Mouse (Mus musculus) hindbrain, embryonic 11.5 days (tissue): ENCODE measurements around the gene Epas1. TPM values are rescaled to one million over a fixed set of nuclear protein-coding genes. Genes with fewer than 3 reads are reported as not detected.

Experiments used
- ATAC-seq: fragments of 200-750 bp; cut with Nextera tagmentation; 2 replicates; pipeline ENCODE4 v1.8.0; 2017; ENCODE audit warnings: mild to moderate bottlenecking, moderate TSS enrichment, moderate library complexity; ENCODE audit not compliant: low FRiP score
- DNase-seq: peaks from one replicate; pipeline ENCODE4 v3.0.0-alpha.2; 2015; ENCODE audit warnings: low spot score
- H3K27ac ChIP-seq: fragments of 300-500 bp; sonication (generic); 2 replicates; pipeline ENCODE4 v1.5.1; 2014; ENCODE audit warnings: mild to moderate bottlenecking, low read depth, low read length
- H3K27me3 ChIP-seq: fragments of 300-500 bp; sonication (generic); 2 replicates; pipeline ENCODE4 v1.6.1; 2014; ENCODE audit warnings: mild to moderate bottlenecking, low read length, moderate library complexity, mixed read lengths; ENCODE audit not compliant: control insufficient read depth, insufficient read depth
- H3K36me3 ChIP-seq: fragments of 300-500 bp; sonication (generic); 2 replicates; pipeline ENCODE4 v1.6.1; 2014; ENCODE audit warnings: mild to moderate bottlenecking, low read length, moderate library complexity, mixed read lengths; ENCODE audit not compliant: control insufficient read depth, insufficient read depth
- H3K4me1 ChIP-seq: fragments of 300-500 bp; sonication (generic); replicated peaks from 2 replicates; pipeline ENCODE4 v1.6.1; 2014; ENCODE audit warnings: low read length, mixed read lengths; ENCODE audit not compliant: control insufficient read depth, insufficient read depth
- H3K4me2 ChIP-seq: fragments of 300-500 bp; sonication (generic); replicated peaks from 2 replicates; pipeline ENCODE4 v1.6.1; 2014; ENCODE audit warnings: mild to moderate bottlenecking, low read depth, low read length
- H3K4me3 ChIP-seq: fragments of 300-500 bp; sonication (generic); 2 replicates; pipeline ENCODE4 v1.5.1; 2014; ENCODE audit warnings: low read depth, low read length
- H3K9ac ChIP-seq: fragments of 300-500 bp; sonication (generic); 2 replicates; pipeline ENCODE4 v1.6.1; 2014; ENCODE audit warnings: low read depth, low read length
- H3K9me3 ChIP-seq: fragments of 300-500 bp; sonication (generic); 2 replicates; pipeline ENCODE4 v1.6.1; 2016; ENCODE audit warnings: low read length; ENCODE audit not compliant: control insufficient read depth
- WGBS: fragments of 180-500 bp; shearing (Covaris S2); extraction: QIAGEN DNeasy Blood & Tissue Kit; methylation state at CpG from one replicate; pipeline ENCODE4 v1.1.7; 2014; 5-methylcytosine and 5-hydroxymethylcytosine counted together
- polyA plus RNA-seq: library from polyadenylated mRNA; unstranded; fragments of >200 nt; fragmentation: Nextera tagmentation; extraction: Ambion mirVana; gene quantifications from 2 replicates; pipeline ENCODE4 v1.2.1, GENCODE M21; 2014

Epas1 gene
- polyA plus RNA-seq, 1 experiment from 2014 or later, result 6.4 TPM

DNA sequence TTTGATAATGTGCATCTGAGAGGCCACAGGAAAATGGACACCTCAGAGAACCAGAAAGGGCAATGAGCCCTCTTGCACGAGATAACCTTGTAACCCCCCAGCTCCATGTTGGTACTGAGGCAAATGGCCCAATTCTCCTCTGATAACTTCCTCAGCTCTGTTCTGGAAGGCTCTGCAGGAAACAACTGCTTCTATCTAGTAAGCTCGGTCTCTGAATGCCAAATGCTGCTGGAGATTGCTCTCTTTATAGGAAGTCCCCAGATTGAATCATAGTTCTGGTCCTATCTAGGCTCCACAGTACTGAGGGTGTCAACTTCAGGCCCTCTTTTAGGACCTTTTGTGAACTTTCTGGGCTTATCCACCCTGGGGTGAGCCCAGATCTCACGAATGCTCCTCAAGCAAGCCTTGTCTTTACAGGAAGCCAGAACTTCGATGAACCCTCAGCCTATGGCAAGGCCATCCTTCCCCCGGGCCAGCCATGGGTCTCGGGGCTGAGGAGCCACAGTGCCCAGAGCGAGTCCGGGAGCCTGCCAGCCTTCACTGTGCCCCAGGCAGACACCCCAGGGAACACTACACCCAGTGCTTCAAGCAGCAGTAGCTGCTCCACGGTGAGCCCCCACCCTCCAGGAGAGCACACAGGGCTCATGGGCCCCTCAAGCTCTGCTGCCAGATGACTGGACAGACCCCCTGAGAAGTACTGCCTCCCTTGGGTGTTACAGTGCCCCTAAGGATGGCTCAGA is 71.8 kb downstream of the Epas1 start:
- no peak for DNase-seq

DNA sequence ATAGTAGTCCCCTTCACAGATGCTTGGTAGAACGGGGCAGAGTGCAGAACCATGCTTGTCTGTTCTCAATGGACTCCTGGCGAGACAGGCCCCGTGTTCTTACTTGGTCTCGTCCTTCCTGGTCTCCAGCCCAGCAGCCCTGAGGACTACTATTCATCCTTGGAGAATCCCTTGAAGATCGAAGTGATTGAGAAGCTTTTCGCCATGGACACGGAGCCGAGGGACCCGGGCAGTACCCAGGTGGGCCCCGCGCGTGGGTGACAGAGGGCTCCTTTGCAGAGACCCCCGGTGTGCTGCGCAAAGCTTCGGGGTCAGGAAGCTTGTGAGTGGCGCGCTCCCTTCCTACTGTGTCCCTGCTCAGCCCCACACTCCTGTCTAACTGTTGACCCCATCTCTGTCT is 72.9 kb downstream of the Epas1 start:
- no peaks in the 10 kb centered on the region for H3K4me1 ChIP-seq
- no peak overlapping the region for H3K9ac ChIP-seq
- ATAC-seq, result no peak
- no peaks in the 10 kb centered on the region for H3K36me3 ChIP-seq
- H3K4me2 ChIP-seq, result no peak overlapping the region
- 93% methylated on average over 17 of the region's 17 CpGs for WGBS
- H3K27me3 ChIP-seq, result no peaks in the 10 kb centered on the region
- H3K9me3 ChIP-seq, result no peaks in the 10 kb centered on the region
- no peak overlapping the region for H3K27ac ChIP-seq
- no peak overlapping the region for H3K4me3 ChIP-seq
- no peak for DNase-seq

More for the DNA sequence above, 71.8 kb downstream of the Epas1 start:
- no peak for ATAC-seq
- Histone ChIP-seq H3K4me3 (no peak overlapping the region), H3K36me3 (no peaks in the 10 kb centered on the region), H3K27me3 (no peaks in the 10 kb centered on the region), H3K9me3 (no peaks in the 10 kb centered on the region), H3K4me1 (no peaks in the 10 kb centered on the region), H3K27ac (no peak overlapping the region), H3K4me2 (no peak overlapping the region), H3K9ac (no peak overlapping the region)
- WGBS, result 83% methylated on average over 9 of the region's 9 CpGs

DNA sequence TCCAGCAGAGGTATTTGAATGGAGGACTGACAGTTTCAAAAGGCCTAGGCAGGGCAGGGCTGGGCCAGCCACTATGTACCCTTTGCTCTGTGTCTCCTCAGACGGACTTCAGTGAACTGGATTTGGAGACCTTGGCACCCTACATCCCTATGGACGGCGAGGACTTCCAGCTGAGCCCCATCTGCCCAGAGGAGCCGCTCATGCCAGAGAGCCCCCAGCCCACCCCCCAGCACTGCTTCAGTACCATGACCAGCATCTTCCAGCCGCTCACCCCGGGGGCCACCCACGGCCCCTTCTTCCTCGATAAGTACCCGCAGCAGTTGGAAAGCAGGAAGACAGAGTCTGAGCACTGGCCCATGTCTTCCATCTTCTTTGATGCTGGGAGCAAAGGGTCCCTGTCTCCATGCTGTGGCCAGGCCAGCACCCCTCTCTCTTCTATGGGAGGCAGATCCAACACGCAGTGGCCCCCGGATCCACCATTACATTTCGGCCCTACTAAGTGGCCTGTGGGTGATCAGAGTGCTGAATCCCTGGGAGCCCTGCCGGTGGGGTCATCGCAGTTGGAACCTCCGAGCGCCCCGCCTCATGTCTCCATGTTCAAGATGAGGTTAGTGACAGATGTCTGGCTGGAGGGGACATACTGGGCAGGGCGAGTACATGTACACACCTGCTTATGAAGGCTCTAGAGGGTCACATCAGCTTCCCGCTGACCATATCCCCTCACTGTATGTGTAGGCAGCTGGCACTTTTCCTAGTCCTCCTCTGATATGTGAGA is 74.1 kb downstream of the Epas1 start:
- Histone ChIP-seq H3K36me3 (no peaks in the 10 kb centered on the region), H3K9ac (no peak overlapping the region), H3K4me3 (no peak overlapping the region), H3K9me3 (no peaks in the 10 kb centered on the region), H3K27me3 (no peaks in the 10 kb centered on the region), H3K4me1 (no peaks in the 10 kb centered on the region), H3K27ac (no peak overlapping the region), H3K4me2 (no peak overlapping the region)
- 92% methylated on average over 19 of the region's 19 CpGs for WGBS
- no peak for ATAC-seq
- DNase-seq, result no peak

DNA sequence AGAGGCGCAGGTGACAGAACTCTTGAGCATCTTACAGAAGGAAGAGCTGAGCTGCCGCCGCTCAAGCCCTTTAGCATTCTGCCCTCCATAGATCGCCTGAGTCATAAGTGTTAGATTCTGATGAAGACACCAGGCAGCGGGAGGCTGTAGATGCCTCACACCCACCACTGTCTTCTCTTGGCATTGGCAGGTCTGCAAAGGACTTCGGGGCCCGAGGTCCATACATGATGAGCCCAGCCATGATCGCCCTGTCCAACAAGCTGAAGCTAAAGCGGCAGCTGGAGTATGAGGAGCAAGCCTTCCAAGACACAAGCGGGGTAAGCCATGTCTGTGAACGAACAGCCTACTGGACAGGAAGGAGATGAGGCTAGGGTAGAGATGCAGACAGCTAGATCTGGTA is 75.0 kb downstream of the Epas1 start:
- Histone ChIP-seq H3K9ac (no peak overlapping the region), H3K27ac (no peak overlapping the region), H3K36me3 (no peaks in the 10 kb centered on the region), H3K4me2 (no peak overlapping the region), H3K9me3 (no peaks in the 10 kb centered on the region), H3K27me3 (no peaks in the 10 kb centered on the region), H3K4me1 (no peaks in the 10 kb centered on the region), H3K4me3 (no peak overlapping the region)
- ATAC-seq (no peak), DNase-seq (no peak)
- WGBS, result 93% methylated on average over 11 of the region's 11 CpGs

GRCm38 (mm10) chr17:86829383-86830175 is 76.1 kb downstream of the Epas1 start:
- H3K9me3 ChIP-seq, result no peaks in the 10 kb centered on the region
- H3K9ac ChIP-seq, result no peak overlapping the region
- no peaks in the 10 kb centered on the region for H3K27me3 ChIP-seq
- no peaks in the 10 kb centered on the region for H3K4me1 ChIP-seq
- no peak overlapping the region for H3K27ac ChIP-seq
- H3K36me3 ChIP-seq, result no peaks in the 10 kb centered on the region
- no peak overlapping the region for H3K4me2 ChIP-seq
- DNase-seq (no peak), ATAC-seq (no peak)
- 91% methylated on average over 13 of the region's 13 CpGs for WGBS
- no peak overlapping the region for H3K4me3 ChIP-seq

- no peak overlapping the region for H3K4me2 ChIP-seq
- ATAC-seq (no peak), DNase-seq (no peak)
- no peaks in the 10 kb centered on the region for H3K36me3 ChIP-seq
- no peaks in the 10 kb centered on the region for H3K9me3 ChIP-seq
- H3K27ac ChIP-seq, result no peak overlapping the region
- H3K27me3 ChIP-seq, result no peaks in the 10 kb centered on the region
- no peaks in the 10 kb centered on the region for H3K4me1 ChIP-seq
- no peak overlapping the region for H3K4me3 ChIP-seq
- 91% methylated on average over 12 of the region's 12 CpGs for WGBS
- H3K9ac ChIP-seq, result no peak overlapping the region
Observed at GRCm38 (mm10) chr17:86830893-86831292, 77.4 kb downstream of the Epas1 start.

GRCm38 (mm10) chr17:86832562-86833327 is 79.2 kb downstream of the Epas1 start:
- no peaks in the 10 kb centered on the region; the same call in 1 of the 2 replicates for H3K4me1 ChIP-seq
- H3K4me2 ChIP-seq, result no peak overlapping the region
- no peaks in the 10 kb centered on the region for H3K27me3 ChIP-seq
- no peaks in the 10 kb centered on the region for H3K9me3 ChIP-seq
- H3K36me3 ChIP-seq, result no peaks in the 10 kb centered on the region
- ATAC-seq (no peak), DNase-seq (peak; percentile 34)
- WGBS, result 72% methylated on average over 19 of the region's 19 CpGs
- no peak overlapping the region for H3K9ac ChIP-seq
- H3K4me3 ChIP-seq, result no peak overlapping the region
- no peak overlapping the region for H3K27ac ChIP-seq

- H3K27ac ChIP-seq, result no peak overlapping the region
- H3K27me3 ChIP-seq, result no peaks in the 10 kb centered on the region
- DNase-seq, result no peak
- H3K4me2 ChIP-seq, result no peak overlapping the region
- no peak for ATAC-seq
- no peak overlapping the region for H3K4me3 ChIP-seq
- no peak overlapping the region for H3K9ac ChIP-seq
- no peaks in the 10 kb centered on the region for H3K9me3 ChIP-seq
- WGBS, result 96% methylated on average over 10 of the region's 10 CpGs
- H3K4me1 ChIP-seq, result no peaks in the 10 kb centered on the region; the same call in 1 of the 2 replicates
- H3K36me3 ChIP-seq, result no peaks in the 10 kb centered on the region
Observed at GRCm38 (mm10) chr17:86833945-86834344, 80.4 kb downstream of the Epas1 start.
